Mouse (Mus musculus): ENCODE data around the gene Rab34. TPM values are rescaled to one million over a fixed set of nuclear protein-coding genes. Genes with fewer than 3 reads are reported as not detected.

The Rab34 gene
- polyA plus RNA-seq, 1 experiment from 2014 or later = 164 TPM

DNA sequence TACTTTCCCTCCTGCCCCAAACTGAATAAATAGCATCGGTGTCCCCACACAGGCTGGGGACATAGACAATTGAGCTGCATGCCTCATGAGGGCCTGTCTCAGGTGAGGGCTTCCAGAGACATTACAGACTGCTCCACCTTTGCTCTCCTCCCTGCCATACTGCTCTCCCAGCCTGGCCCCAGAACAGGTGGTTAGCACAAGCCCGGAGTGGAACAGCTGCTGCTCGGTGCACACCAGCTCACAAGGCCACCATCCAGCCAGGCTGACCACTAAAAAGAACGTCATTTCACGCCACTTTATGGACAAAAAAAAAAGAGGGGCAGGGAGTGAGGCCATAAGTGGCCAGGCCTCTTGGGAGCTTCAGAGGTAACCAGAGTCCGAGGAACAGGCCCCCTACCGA, 19.0 kb downstream of the Rab34 start:
- no peak for ATAC-seq (ENCODE audit: insufficient number of reproducible peaks, insufficient read depth, low FRiP score, low TSS enrichment)
- Histone ChIP-seq H3K4me1 (no peaks in the 10 kb centered on the region), H3K27me3 (no peaks in the 10 kb centered on the region), H3K4me2 (replicated peaks) (no peak overlapping the region), H3K27ac (no peak overlapping the region), H3K9me3 (no peaks in the 10 kb centered on the region), H3K36me3 (peaks cover 88% of the 10 kb centered on the region), H3K4me3 (no peak overlapping the region), H3K9ac (no peak overlapping the region)
- 81% methylated on average over 7 of the region's 7 CpGs for WGBS

DNA sequence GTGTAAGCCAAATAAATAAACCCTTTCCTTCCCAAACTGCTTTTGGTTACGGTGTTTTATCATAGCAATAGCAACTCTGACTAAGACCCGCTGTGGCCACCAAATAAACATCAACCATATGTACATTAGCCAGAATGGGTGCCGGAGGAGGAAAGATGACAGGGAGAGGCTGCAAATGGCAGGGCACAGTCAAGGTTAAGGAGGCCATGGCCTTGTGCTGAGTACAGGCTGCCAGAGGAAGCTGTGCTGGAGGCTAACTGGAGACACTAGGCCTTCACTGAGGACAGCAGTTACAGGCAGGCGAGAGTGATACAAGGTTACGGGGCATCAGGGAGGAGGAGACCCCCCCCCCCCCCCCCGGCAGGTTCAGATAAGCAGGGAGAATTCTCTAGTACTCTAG, 21.7 kb downstream of the Rab34 start:
- H3K4me3 ChIP-seq = no peak overlapping the region
- H3K9me3 ChIP-seq = no peaks in the 10 kb centered on the region
- no peaks in the 10 kb centered on the region for H3K4me1 ChIP-seq
- H3K4me2 ChIP-seq (replicated peaks) = no peak overlapping the region
- peaks cover 98% of the 10 kb centered on the region for H3K36me3 ChIP-seq
- no peaks in the 10 kb centered on the region for H3K27me3 ChIP-seq
- H3K27ac ChIP-seq = no peak overlapping the region
- H3K9ac ChIP-seq = no peak overlapping the region
- no peak for ATAC-seq (ENCODE audit: insufficient number of reproducible peaks, insufficient read depth, low FRiP score, low TSS enrichment)
- WGBS = 94% methylated on average over 6 of the region's 6 CpGs

DNA sequence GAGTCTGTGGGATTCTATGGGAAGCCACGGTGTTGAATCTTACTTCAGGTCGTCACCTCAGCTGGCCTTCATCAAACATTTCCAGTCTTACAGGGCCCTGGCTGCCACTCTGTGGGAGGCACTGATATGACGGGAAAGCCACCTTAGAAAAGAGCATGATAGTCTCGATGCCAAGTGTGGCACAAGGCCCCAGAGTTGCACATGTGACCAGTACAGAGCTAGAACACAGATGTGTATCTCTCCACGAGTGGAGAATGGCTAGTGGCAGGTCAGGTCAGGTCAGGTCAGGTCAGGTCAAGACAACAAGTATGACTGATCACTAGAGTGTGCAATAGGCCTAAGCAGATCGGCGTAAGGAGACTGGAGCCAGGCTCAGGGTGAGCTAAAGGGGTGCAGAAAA, 22.4 kb downstream of the Rab34 start:
- H3K9ac ChIP-seq = no peak overlapping the region
- no peaks in the 10 kb centered on the region for H3K27me3 ChIP-seq
- no peak overlapping the region for H3K4me2 ChIP-seq (replicated peaks)
- peaks cover 96% of the 10 kb centered on the region for H3K36me3 ChIP-seq
- no peak for ATAC-seq (ENCODE audit: insufficient number of reproducible peaks, insufficient read depth, low FRiP score, low TSS enrichment)
- H3K9me3 ChIP-seq = no peaks in the 10 kb centered on the region
- 66% methylated on average over 7 of the region's 7 CpGs for WGBS
- H3K27ac ChIP-seq = no peak overlapping the region
- no peaks in the 10 kb centered on the region for H3K4me1 ChIP-seq
- H3K4me3 ChIP-seq = no peak overlapping the region

DNA sequence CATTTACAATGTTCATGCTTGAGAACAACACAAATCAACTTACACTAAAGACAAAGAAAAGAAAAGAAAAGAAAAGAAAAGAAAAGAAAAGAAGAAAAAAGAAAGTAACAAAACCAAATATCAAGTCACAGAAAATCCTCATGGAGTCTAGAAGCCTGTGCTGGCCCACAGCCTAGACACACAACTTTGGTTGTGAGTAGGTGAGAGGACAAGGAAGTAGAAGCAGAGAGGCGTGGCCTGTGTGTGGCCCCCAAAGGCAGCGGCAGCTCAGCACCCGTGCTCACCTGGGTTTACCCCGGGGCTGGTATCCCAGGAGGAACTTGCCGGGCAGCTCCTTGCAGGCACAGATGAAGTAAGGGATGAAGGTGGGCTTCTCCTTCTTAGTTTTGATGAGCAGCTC, 23.3 kb downstream of the Rab34 start:
- H3K27me3 ChIP-seq = no peaks in the 10 kb centered on the region
- H3K4me3 ChIP-seq = no peak overlapping the region
- H3K4me1 ChIP-seq = no peaks in the 10 kb centered on the region
- H3K27ac ChIP-seq = no peak overlapping the region
- 88% methylated on average over 5 of the region's 5 CpGs for WGBS
- H3K36me3 ChIP-seq = peaks cover 98% of the 10 kb centered on the region
- ATAC-seq (ENCODE audit: insufficient number of reproducible peaks, insufficient read depth, low FRiP score, low TSS enrichment) = no peak
- no peak overlapping the region for H3K9ac ChIP-seq
- no peaks in the 10 kb centered on the region for H3K9me3 ChIP-seq
- no peak overlapping the region for H3K4me2 ChIP-seq (replicated peaks)

DNA sequence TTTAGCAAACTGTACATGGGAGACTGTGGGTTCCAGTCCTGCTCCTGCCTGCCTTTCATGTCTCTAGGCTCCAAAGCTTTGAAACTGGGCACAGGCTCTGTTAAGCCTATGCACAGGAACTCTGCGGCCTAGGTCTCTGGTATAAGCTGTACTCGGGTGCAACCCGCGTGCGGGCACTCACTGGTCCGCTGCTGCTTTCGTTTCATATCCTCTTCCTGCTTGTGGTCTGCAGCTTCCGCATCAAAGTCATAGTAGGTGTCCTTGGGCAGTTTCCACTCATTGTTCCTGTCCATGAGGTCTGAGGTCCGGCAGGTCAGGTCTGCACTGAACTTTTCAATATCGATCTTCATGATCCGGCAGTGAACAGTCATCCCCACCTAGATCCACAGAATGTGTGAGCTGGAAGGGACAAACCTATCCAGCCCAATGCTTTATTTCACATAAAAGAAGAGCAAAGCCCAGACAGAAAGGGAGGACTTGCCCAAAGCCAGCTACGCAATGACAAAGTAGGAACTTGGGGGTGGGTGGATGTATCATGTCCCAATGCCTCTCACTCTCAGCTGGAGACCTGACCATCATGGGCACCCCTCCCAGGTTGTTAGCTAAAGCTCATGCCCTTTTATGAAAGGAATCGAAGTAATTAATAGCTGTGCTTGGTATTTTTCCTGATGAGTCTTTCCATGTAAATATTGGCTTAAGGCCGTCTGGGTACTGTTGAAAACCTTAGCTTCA, 25.0 kb downstream of the Rab34 start:
- Histone ChIP-seq H3K9me3 (no peaks in the 10 kb centered on the region), H3K4me2 (replicated peaks) (no peak overlapping the region), H3K27ac (no peak overlapping the region), H3K36me3 (peaks cover 96% of the 10 kb centered on the region), H3K9ac (no peak overlapping the region), H3K4me3 (no peak overlapping the region), H3K27me3 (no peaks in the 10 kb centered on the region), H3K4me1 (no peaks in the 10 kb centered on the region)
- no peak for ATAC-seq (ENCODE audit: insufficient number of reproducible peaks, insufficient read depth, low FRiP score, low TSS enrichment)
- WGBS = 93% methylated on average over 14 of the region's 14 CpGs

DNA sequence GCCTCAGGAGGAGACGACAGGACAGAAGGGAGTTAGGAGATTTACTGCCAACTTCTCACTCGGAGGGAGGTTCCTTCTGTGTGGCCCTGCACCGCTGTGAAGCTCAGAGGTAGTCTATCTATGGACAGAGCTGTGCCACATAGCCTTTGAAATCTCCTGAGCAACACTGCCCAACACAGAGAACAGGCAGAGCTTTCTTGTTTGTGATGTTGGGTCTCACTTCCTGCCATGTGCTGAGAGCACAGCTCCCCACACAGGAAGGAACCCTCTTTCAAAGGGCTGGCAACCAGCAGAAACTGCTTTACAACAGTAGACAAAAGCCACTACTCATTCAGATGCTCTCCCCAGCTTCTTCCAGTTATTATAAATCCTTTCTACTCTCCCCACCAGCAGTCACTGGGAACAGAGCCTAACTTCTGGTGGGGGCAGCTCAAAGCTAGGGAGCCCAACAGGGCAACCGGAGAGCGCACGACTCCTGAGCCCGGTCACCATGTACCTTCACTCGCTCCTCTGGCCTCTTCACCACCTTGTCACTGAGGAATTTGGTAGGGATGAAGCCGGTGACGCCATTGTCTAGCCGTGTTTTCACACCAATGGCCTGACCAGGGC, 27.6 kb downstream of the Rab34 start:
- Histone ChIP-seq H3K9ac (no peak overlapping the region), H3K4me1 (no peaks in the 10 kb centered on the region), H3K27me3 (no peaks in the 10 kb centered on the region), H3K36me3 (peaks cover 94% of the 10 kb centered on the region), H3K4me2 (replicated peaks) (no peak overlapping the region), H3K4me3 (no peak overlapping the region), H3K27ac (no peak overlapping the region), H3K9me3 (no peaks in the 10 kb centered on the region)
- WGBS = 87% methylated on average over 11 of the region's 11 CpGs
- no peak for ATAC-seq (ENCODE audit: insufficient number of reproducible peaks, insufficient read depth, low FRiP score, low TSS enrichment)

DNA sequence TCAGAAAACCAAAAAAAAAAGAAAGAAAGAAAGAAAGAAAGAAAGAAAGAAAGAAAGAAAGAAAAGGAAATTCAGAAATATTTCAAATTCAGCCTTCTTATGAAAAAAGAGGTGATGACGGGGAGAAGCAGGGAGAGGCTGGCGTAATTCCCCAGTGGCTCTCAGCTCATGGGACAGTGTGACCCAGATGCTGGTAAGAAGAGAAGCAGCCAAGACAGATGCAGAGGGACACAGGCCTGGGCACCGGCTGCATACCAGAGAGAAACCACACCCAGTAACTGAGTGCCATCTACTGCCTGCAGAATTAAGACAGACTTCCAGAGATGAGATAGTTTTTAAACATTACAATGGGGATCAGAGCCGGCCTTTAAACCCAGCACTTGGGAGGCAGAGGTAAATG, 35.4 kb downstream of the Rab34 start:
- WGBS = 90% methylated on average over 4 of the region's 4 CpGs
- H3K4me2 ChIP-seq (replicated peaks) = no peak overlapping the region
- H3K36me3 ChIP-seq = peaks cover 94% of the 10 kb centered on the region
- H3K9ac ChIP-seq = no peak overlapping the region
- H3K4me3 ChIP-seq = no peak overlapping the region
- no peaks in the 10 kb centered on the region for H3K27me3 ChIP-seq
- H3K9me3 ChIP-seq = no peaks in the 10 kb centered on the region
- no peak overlapping the region for H3K27ac ChIP-seq
- no peaks in the 10 kb centered on the region for H3K4me1 ChIP-seq
- no peak for ATAC-seq (ENCODE audit: insufficient number of reproducible peaks, insufficient read depth, low FRiP score, low TSS enrichment)

DNA sequence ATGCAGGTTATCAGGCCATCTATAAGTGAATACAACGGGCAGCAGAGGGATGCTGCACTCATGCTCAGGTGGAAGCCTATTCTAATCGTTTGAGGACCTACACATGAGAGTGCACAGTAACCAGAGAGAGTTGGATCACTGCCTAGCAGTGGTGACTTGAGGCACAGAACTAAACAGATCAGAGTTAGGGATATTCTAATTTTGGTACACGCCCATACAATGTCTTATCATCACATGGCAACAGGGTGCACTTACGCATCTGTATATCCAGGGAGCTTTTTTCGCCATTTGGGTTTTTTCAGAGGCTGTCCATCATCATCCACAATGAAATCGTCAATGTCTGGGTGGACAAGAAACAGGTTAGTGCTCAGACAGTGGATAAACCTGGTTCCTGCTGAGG, 43.3 kb downstream of the Rab34 start:
- Histone ChIP-seq H3K27ac (no peak overlapping the region), H3K4me2 (replicated peaks) (no peak overlapping the region), H3K36me3 (peaks cover 88% of the 10 kb centered on the region), H3K9me3 (no peaks in the 10 kb centered on the region), H3K4me3 (no peak overlapping the region), H3K27me3 (no peaks in the 10 kb centered on the region), H3K9ac (no peak overlapping the region), H3K4me1 (no peaks in the 10 kb centered on the region)
- no peak for ATAC-seq (ENCODE audit: insufficient number of reproducible peaks, insufficient read depth, low FRiP score, low TSS enrichment)
- 92% methylated on average over 6 of the region's 6 CpGs for WGBS

DNA sequence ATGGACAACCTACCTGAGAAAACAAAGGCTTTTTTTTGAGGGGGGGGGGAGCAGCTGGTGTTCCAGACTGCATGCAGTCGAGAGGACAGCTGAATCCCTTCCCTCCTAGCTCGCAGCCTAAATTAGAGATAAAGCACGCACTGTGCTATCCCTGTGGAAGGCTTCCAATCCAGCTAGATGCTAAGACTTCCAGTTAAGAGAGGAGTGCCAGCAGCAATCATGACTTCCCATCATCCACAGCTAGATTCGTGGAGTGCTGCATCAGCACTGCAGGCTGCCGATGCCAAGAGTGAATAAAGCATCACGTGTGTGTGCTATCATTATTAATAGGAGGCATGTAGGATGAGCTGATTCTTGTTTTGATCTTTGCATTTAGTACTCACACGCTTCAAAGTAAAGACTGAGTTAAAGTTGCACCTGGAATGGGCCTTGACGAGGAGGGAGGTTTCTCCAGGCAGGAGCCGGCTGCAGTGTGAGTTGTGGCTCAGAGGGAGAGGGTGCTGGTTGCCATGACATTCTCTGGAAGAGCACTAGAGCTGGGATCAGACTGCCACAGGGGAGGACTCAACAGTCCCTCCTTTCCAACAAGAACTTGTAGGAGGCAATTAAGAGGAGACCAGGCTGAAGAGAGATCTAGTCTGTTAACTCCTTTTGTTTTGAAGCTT, 52.1 kb downstream of the Rab34 start:
- Histone ChIP-seq H3K36me3 (peaks cover 30% of the 10 kb centered on the region), H3K4me2 (replicated peaks) (no peak overlapping the region), H3K4me1 (peaks cover 9% of the 10 kb centered on the region), H3K27me3 (no peaks in the 10 kb centered on the region), H3K9ac (no peak overlapping the region), H3K27ac (no peak overlapping the region), H3K9me3 (no peaks in the 10 kb centered on the region), H3K4me3 (no peak overlapping the region)
- no peak for ATAC-seq (ENCODE audit: insufficient number of reproducible peaks, insufficient read depth, low FRiP score, low TSS enrichment)
- 91% methylated on average over 9 of the region's 9 CpGs for WGBS

Small RNAs within 50 kb of the gene (microRNA-seq; reads per million reads assigned to microRNA genes)
- gene Mir7653 = not detected

Other genes starting within 250 kb of the Rab34 start
- gene Phf12, start 205.7 kb upstream of the Rab34 start, polyA plus RNA-seq (2016; fragmentation: Nextera tagmentation; extraction: Ambion mirVana) = 27.5 and 27.7 TPM in 2 replicates
- gene Dhrs13, start 156.2 kb upstream of the Rab34 start, polyA plus RNA-seq (2016; fragmentation: Nextera tagmentation; extraction: Ambion mirVana) = 20.3 and 21.9 TPM in 2 replicates
- 51.8 and 54.1 TPM in 2 replicates for gene Flot2, start 150.5 kb upstream of the Rab34 start, polyA plus RNA-seq (2016; fragmentation: Nextera tagmentation; extraction: Ambion mirVana)
- 33.7 and 35.9 TPM in 2 replicates for gene Eral1, start 108.0 kb upstream of the Rab34 start, polyA plus RNA-seq (2016; fragmentation: Nextera tagmentation; extraction: Ambion mirVana)
- 15.1 and 15.7 TPM in 2 replicates for gene Fam222b, start 93.8 kb upstream of the Rab34 start, polyA plus RNA-seq (2016; fragmentation: Nextera tagmentation; extraction: Ambion mirVana)
- 119 and 122 TPM in 2 replicates for gene Traf4, start 22.8 kb upstream of the Rab34 start, polyA plus RNA-seq (2016; fragmentation: Nextera tagmentation; extraction: Ambion mirVana)
- 17.5 and 18.9 TPM in 2 replicates for gene Nek8, start 11.8 kb upstream of the Rab34 start, polyA plus RNA-seq (2016; fragmentation: Nextera tagmentation; extraction: Ambion mirVana)
- gene Tlcd1, start 11.7 kb upstream of the Rab34 start, polyA plus RNA-seq (2016; fragmentation: Nextera tagmentation; extraction: Ambion mirVana) = 13.5 and 14.2 TPM in 2 replicates
- 1,221 and 1,230 TPM in 2 replicates for gene Rpl23a, start 4.8 kb upstream of the Rab34 start, polyA plus RNA-seq (2016; fragmentation: Nextera tagmentation; extraction: Ambion mirVana)
- 2.9 TPM in 2 replicates for gene Proca1, start 5.0 kb downstream of the Rab34 start, polyA plus RNA-seq (2016; fragmentation: Nextera tagmentation; extraction: Ambion mirVana)
- gene Sdf2, start 57.3 kb downstream of the Rab34 start, polyA plus RNA-seq (2016; fragmentation: Nextera tagmentation; extraction: Ambion mirVana) = 56.2 and 61.1 TPM in 2 replicates
- 36.1 and 37.8 TPM in 2 replicates for gene Supt6, start 57.6 kb downstream of the Rab34 start, polyA plus RNA-seq (2016; fragmentation: Nextera tagmentation; extraction: Ambion mirVana)
- gene 2610507B11Rik, start 73.3 kb downstream of the Rab34 start, polyA plus RNA-seq (2016; fragmentation: Nextera tagmentation; extraction: Ambion mirVana) = 72.1 and 79.5 TPM in 2 replicates
- gene BC030499, start 102.4 kb downstream of the Rab34 start, polyA plus RNA-seq (2016; fragmentation: Nextera tagmentation; extraction: Ambion mirVana) = 0.32 and 0.52 TPM in 2 replicates
- gene Spag5, start 113.1 kb downstream of the Rab34 start, polyA plus RNA-seq (2016; fragmentation: Nextera tagmentation; extraction: Ambion mirVana) = 49.2 and 50.8 TPM in 2 replicates
- 4.6 and 5.3 TPM in 2 replicates for gene Aldoc, start 134.5 kb downstream of the Rab34 start, polyA plus RNA-seq (2016; fragmentation: Nextera tagmentation; extraction: Ambion mirVana)
- 71.1 and 74.3 TPM in 2 replicates for gene Pigs, start 140.0 kb downstream of the Rab34 start, polyA plus RNA-seq (2016; fragmentation: Nextera tagmentation; extraction: Ambion mirVana)
- gene Unc119, start 155.1 kb downstream of the Rab34 start, polyA plus RNA-seq (2016; fragmentation: Nextera tagmentation; extraction: Ambion mirVana) = 93.2 and 99.5 TPM in 2 replicates
- 0.09 and 0.18 TPM in 2 replicates for gene Foxn1, start 198.1 kb downstream of the Rab34 start, polyA plus RNA-seq (2016; fragmentation: Nextera tagmentation; extraction: Ambion mirVana)
- gene Slc13a2, start 233.8 kb downstream of the Rab34 start, polyA plus RNA-seq (2016; fragmentation: Nextera tagmentation; extraction: Ambion mirVana) = not detected in 2 replicates

All from embryonic facial prominence, embryonic 12.5 days (tissue).